Mouse (Mus musculus) urinary bladder, postnatal 4 days (tissue): ENCODE data around the gene Pcdh9.
A peak's percentile ranks its signal among the peaks of the same experiment; 100 is the strongest.

Source experiments
- DNase-seq, 2 experiments: peaks; one replicate each; pipeline ENCODE4 v3.0.0; 2021 to 2022; ENCODE audit warnings: low spot score in 2 of 2

The Pcdh9 gene

GRCm38 (mm10) chr14:93561577-93561976 lies 328.9 kb downstream of the Pcdh9 start:
- no peak for DNase-seq

GRCm38 (mm10) chr14:93553771-93554170 lies 336.7 kb downstream of the Pcdh9 start:
- DNase-seq, result no peak

GRCm38 (mm10) chr14:93545575-93545974 lies 344.9 kb downstream of the Pcdh9 start:
- no peak for DNase-seq

- no peak for DNase-seq
These were observed 346.4 kb downstream of the Pcdh9 start for GRCm38 (mm10) chr14:93543970-93544627.

- DNase-seq, result no peak
These were observed 346.9 kb downstream of the Pcdh9 start for GRCm38 (mm10) chr14:93543561-93543960.

GRCm38 (mm10) chr14:93534928-93535327 lies 355.6 kb downstream of the Pcdh9 start:
- DNase-seq, result no peak

- no peak for DNase-seq
These were observed 367.0 kb downstream of the Pcdh9 start for GRCm38 (mm10) chr14:93523430-93523829.

- no peak for DNase-seq
These were observed 370.3 kb downstream of the Pcdh9 start for GRCm38 (mm10) chr14:93520166-93520565.

- no peak for DNase-seq
These were observed 373.8 kb downstream of the Pcdh9 start for GRCm38 (mm10) chr14:93516679-93517078.

GRCm38 (mm10) chr14:93506107-93506506 lies 384.4 kb downstream of the Pcdh9 start:
- no peak for DNase-seq

- peak; percentile 29 to 70 for DNase-seq
These were observed 391.4 kb downstream of the Pcdh9 start for GRCm38 (mm10) chr14:93498813-93499690.

- DNase-seq, result peak in 1 of 2 experiments; percentile 20
These were observed 415.5 kb downstream of the Pcdh9 start for GRCm38 (mm10) chr14:93474991-93475390.

- DNase-seq, result no peak
These were observed 418.0 kb downstream of the Pcdh9 start for GRCm38 (mm10) chr14:93472494-93472893.

- DNase-seq, result no peak
These were observed 427.1 kb downstream of the Pcdh9 start for GRCm38 (mm10) chr14:93463360-93463892.

- DNase-seq, result no peak
These were observed 439.4 kb downstream of the Pcdh9 start for GRCm38 (mm10) chr14:93450930-93451665.

GRCm38 (mm10) chr14:93441852-93442251 lies 448.6 kb downstream of the Pcdh9 start:
- no peak for DNase-seq

GRCm38 (mm10) chr14:93437226-93437625 lies 453.3 kb downstream of the Pcdh9 start:
- DNase-seq, result no peak

- no peak for DNase-seq
These were observed 473.7 kb downstream of the Pcdh9 start for GRCm38 (mm10) chr14:93416752-93417151.

GRCm38 (mm10) chr14:93415496-93415895 lies 475.0 kb downstream of the Pcdh9 start:
- DNase-seq, result no peak

GRCm38 (mm10) chr14:93409314-93409713 lies 481.2 kb downstream of the Pcdh9 start:
- DNase-seq, result no peak

- DNase-seq, result no peak
These were observed 482.7 kb downstream of the Pcdh9 start for GRCm38 (mm10) chr14:93407747-93408146.

- no peak for DNase-seq
These were observed 505.4 kb downstream of the Pcdh9 start for GRCm38 (mm10) chr14:93385090-93385489.
